Mouse (Mus musculus): Measurements from ENCODE around the gene Pigk. TPM values are rescaled to one million over a fixed set of nuclear protein-coding genes. Genes with fewer than 3 reads are reported as not detected.

Gene Pigk
- polyA plus RNA-seq, 1 experiment from 2014 or later: 36.3 TPM

DNA sequence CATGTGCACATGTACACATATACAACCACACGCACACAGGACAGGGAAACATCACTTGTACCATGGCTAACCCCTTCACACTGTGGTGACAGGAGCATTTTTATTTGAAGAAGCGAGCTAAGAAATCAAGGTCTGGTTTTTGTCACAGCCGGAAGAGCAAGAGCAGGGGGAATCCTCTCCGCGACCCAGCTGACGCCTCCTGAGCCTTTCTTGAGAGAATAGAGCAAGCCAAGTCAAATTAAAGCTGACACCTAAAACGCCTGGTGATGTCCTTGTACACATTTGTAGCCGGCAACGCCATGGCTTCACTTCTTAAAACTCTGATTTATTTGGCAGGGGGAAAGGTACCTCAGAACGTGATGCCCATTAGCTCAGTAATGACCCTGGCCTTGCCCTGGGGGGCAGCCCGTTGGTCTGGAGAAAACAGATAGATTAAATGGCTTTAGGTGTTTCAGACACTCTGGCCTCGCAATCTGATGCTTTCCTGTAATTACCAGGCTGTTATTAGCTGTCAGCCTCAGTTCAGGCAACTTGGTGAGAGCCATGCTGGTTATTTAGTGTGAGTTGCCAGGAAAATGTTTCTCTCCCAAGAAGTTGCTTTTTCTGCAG lies 141.2 kb downstream of the Pigk start:
- Histone ChIP-seq H3K27ac (ENCODE audit: low read depth, low read length) (no peak overlapping the region), H3K27me3 (ENCODE audit: control insufficient read depth, insufficient read depth, low read length) (no peaks in the 10 kb centered on the region), H3K4me2 (ENCODE audit: low read depth, low read length, severe bottlenecking) (no peak overlapping the region), H3K9me3 (ENCODE audit: control insufficient read depth, low read length) (no peaks in the 10 kb centered on the region), H3K36me3 (ENCODE audit: control insufficient read depth, insufficient read depth, low read length) (no peaks in the 10 kb centered on the region), H3K9ac (ENCODE audit: low read length) (no peak overlapping the region), H3K4me3 (ENCODE audit: low read depth, low read length) (no peak overlapping the region), H3K4me1 (replicated peaks; ENCODE audit: control insufficient read depth, insufficient read depth, low read length) (0 out of 2 replicates have a peak, but pooled peaks cover 2% of the 10 kb centered on the region)
- no peak for ATAC-seq (replicated peaks; ENCODE audit: low FRiP score)
- no peak for DNase-seq (ENCODE audit: low spot score)
- WGBS: 77% methylated on average over 12 of the region's 12 CpGs

DNA sequence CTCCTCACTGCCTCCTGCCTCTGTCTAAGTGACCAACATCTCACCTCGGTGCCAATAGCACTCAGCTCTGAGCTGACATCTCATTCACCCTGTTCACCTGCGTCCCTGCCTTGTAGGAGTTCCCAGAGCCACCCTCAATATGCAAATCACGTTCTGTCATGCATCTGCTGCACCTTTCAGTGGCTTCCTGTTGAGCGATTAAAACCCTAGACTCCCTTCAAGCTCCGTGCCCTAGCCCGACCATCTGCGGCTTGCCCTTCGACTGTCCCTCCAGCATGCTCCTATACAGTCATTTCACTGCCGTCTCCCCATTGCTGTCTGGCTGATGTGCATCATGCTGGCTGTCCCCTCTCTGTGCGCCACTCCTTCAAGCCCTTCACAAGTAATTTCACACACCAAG lies 142.2 kb downstream of the Pigk start:
- DNase-seq (ENCODE audit: low spot score): no peak

GRCm38 (mm10) chr3:152861450-152861849 lies 147.6 kb downstream of the Pigk start:
- ATAC-seq (replicated peaks; ENCODE audit: low FRiP score) (no peak), DNase-seq (ENCODE audit: low spot score) (no peak)
- Histone ChIP-seq H3K9ac (ENCODE audit: low read length) (no peak overlapping the region), H3K4me1 (replicated peaks; ENCODE audit: control insufficient read depth, insufficient read depth, low read length) (no peaks in the 10 kb centered on the region), H3K27ac (ENCODE audit: low read depth, low read length) (no peak overlapping the region), H3K36me3 (ENCODE audit: control insufficient read depth, insufficient read depth, low read length) (no peaks in the 10 kb centered on the region), H3K4me2 (ENCODE audit: low read depth, low read length, severe bottlenecking) (no peak overlapping the region), H3K27me3 (ENCODE audit: control insufficient read depth, insufficient read depth, low read length) (no peaks in the 10 kb centered on the region), H3K9me3 (ENCODE audit: control insufficient read depth, low read length) (no peaks in the 10 kb centered on the region), H3K4me3 (ENCODE audit: low read depth, low read length) (no peak overlapping the region)
- WGBS: 93% methylated on average over 4 of the region's 4 CpGs

More for the DNA sequence above, 142.2 kb downstream of the Pigk start:
- no peak overlapping the region for H3K27ac ChIP-seq (ENCODE audit: low read depth, low read length)
- ATAC-seq (replicated peaks; ENCODE audit: low FRiP score): no peak
- H3K4me2 ChIP-seq (ENCODE audit: low read depth, low read length, severe bottlenecking): no peak overlapping the region
- H3K4me1 ChIP-seq (replicated peaks; ENCODE audit: control insufficient read depth, insufficient read depth, low read length): 0 out of 2 replicates have a peak, but pooled peaks cover 2% of the 10 kb centered on the region
- no peak overlapping the region for H3K4me3 ChIP-seq (ENCODE audit: low read depth, low read length)
- H3K36me3 ChIP-seq (ENCODE audit: control insufficient read depth, insufficient read depth, low read length): no peaks in the 10 kb centered on the region
- H3K9me3 ChIP-seq (ENCODE audit: control insufficient read depth, low read length): no peaks in the 10 kb centered on the region
- no peaks in the 10 kb centered on the region for H3K27me3 ChIP-seq (ENCODE audit: control insufficient read depth, insufficient read depth, low read length)
- WGBS: 71% methylated on average over 10 of the region's 10 CpGs
- no peak overlapping the region for H3K9ac ChIP-seq (ENCODE audit: low read length)

DNA sequence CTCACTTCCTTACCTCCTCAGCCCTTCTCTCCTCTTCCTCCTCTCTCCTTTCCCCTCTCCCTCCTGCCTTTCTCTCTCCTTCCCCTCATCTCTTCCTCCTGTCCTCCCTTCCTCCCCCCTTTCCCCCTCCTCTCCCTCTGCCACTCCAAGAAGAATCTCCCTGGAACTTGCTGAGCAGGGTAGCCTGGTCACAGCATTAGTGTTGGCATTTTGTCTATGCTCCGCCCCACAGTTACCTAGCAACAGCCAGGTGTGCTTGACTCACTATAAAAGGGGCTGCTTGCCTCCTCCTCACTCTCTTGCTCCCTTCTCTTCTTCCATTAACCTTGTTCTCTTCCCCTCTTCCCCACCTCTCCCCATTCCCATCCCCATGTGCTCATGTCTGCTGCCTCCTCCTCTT lies 148.1 kb downstream of the Pigk start:
- Histone ChIP-seq H3K4me3 (ENCODE audit: low read depth, low read length) (no peak overlapping the region), H3K9ac (ENCODE audit: low read length) (no peak overlapping the region), H3K4me1 (replicated peaks; ENCODE audit: control insufficient read depth, insufficient read depth, low read length) (no peaks in the 10 kb centered on the region), H3K27ac (ENCODE audit: low read depth, low read length) (no peak overlapping the region), H3K9me3 (ENCODE audit: control insufficient read depth, low read length) (no peaks in the 10 kb centered on the region), H3K27me3 (ENCODE audit: control insufficient read depth, insufficient read depth, low read length) (no peaks in the 10 kb centered on the region), H3K4me2 (ENCODE audit: low read depth, low read length, severe bottlenecking) (no peak overlapping the region), H3K36me3 (ENCODE audit: control insufficient read depth, insufficient read depth, low read length) (no peaks in the 10 kb centered on the region)
- WGBS: 83% methylated on average over 1 of the region's 1 CpGs
- ATAC-seq (replicated peaks; ENCODE audit: low FRiP score) (no peak), DNase-seq (ENCODE audit: low spot score) (no peak)

DNA sequence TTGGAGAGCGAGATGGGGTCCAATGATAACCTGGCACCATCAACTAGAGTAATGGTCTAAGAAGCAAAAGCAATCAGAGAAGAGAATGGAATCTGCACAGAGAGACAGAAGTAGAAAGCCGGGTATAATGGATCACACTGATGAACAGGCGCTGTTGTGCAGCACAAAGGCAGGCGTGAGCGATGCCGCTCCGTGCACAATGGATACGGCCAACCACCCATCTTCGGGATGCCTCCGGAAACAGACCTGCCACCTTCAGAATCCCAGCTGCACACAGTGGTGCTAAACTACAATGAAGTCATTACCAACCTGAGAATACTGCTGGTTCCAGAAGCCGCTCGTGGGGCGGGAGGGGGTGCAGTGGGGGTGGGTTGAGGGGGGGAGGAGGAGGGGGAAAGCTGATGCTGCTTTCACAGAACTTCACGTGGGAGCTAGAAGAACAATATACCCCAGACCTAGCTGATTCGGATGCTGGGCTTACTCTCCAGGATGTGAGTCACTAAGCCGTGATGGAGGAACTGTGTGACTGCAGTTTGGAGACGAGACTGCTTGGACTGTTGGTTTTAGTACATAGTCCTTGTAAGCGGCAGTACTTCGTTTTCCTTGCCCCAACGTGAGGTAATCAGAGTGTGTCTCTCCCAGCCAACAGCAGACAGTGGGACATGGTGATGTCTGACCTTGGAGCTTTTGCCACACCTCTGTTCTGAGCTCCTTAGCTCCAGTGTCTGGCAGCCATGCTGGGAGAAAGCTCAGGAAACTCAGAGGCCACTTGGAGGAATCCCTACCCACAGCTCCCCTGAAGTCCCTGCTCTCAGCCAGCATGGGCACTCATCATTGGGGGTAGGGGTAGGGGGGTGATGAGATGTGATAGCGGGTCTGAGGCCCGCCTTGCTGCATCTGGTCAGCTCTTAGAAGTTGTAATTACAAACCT lies 152.4 kb downstream of the Pigk start:
- Histone ChIP-seq H3K27me3 (ENCODE audit: control insufficient read depth, insufficient read depth, low read length) (no peaks in the 10 kb centered on the region), H3K4me2 (ENCODE audit: low read depth, low read length, severe bottlenecking) (no peak overlapping the region), H3K9me3 (ENCODE audit: control insufficient read depth, low read length) (no peaks in the 10 kb centered on the region), H3K27ac (ENCODE audit: low read depth, low read length) (no peak overlapping the region), H3K36me3 (ENCODE audit: control insufficient read depth, insufficient read depth, low read length) (no peaks in the 10 kb centered on the region), H3K4me1 (replicated peaks; ENCODE audit: control insufficient read depth, insufficient read depth, low read length) (no peaks in the 10 kb centered on the region), H3K9ac (ENCODE audit: low read length) (no peak overlapping the region), H3K4me3 (ENCODE audit: low read depth, low read length) (no peak overlapping the region)
- no peak for ATAC-seq (replicated peaks; ENCODE audit: low FRiP score)
- 84% methylated on average over 22 of the region's 22 CpGs for WGBS
- no peak for DNase-seq (ENCODE audit: low spot score)

- Histone ChIP-seq H3K27ac (ENCODE audit: low read depth, low read length) (no peak overlapping the region), H3K9ac (ENCODE audit: low read length) (no peak overlapping the region), H3K9me3 (ENCODE audit: control insufficient read depth, low read length) (no peaks in the 10 kb centered on the region), H3K4me3 (ENCODE audit: low read depth, low read length) (no peak overlapping the region), H3K27me3 (ENCODE audit: control insufficient read depth, insufficient read depth, low read length) (no peaks in the 10 kb centered on the region), H3K4me1 (replicated peaks; ENCODE audit: control insufficient read depth, insufficient read depth, low read length) (no peaks in the 10 kb centered on the region), H3K4me2 (ENCODE audit: low read depth, low read length, severe bottlenecking) (no peak overlapping the region), H3K36me3 (ENCODE audit: control insufficient read depth, insufficient read depth, low read length) (no peaks in the 10 kb centered on the region)
- 86% methylated on average over 12 of the region's 12 CpGs for WGBS
- DNase-seq (ENCODE audit: low spot score) (no peak), ATAC-seq (replicated peaks; ENCODE audit: low FRiP score) (no peak)
Measured at GRCm38 (mm10) chr3:152867654-152868525, 154.0 kb downstream of the Pigk start.

- Histone ChIP-seq H3K27ac (ENCODE audit: low read depth, low read length) (no peak overlapping the region), H3K4me1 (replicated peaks; ENCODE audit: control insufficient read depth, insufficient read depth, low read length) (no peaks in the 10 kb centered on the region), H3K9me3 (ENCODE audit: control insufficient read depth, low read length) (no peaks in the 10 kb centered on the region), H3K4me3 (ENCODE audit: low read depth, low read length) (no peak overlapping the region), H3K27me3 (ENCODE audit: control insufficient read depth, insufficient read depth, low read length) (no peaks in the 10 kb centered on the region), H3K9ac (ENCODE audit: low read length) (no peak overlapping the region), H3K36me3 (ENCODE audit: control insufficient read depth, insufficient read depth, low read length) (no peaks in the 10 kb centered on the region), H3K4me2 (ENCODE audit: low read depth, low read length, severe bottlenecking) (no peak overlapping the region)
- 80% methylated on average over 12 of the region's 12 CpGs for WGBS
- DNase-seq (ENCODE audit: low spot score) (peak; percentile 42), ATAC-seq (replicated peaks; ENCODE audit: low FRiP score) (no peak)
Measured at GRCm38 (mm10) chr3:152872054-152872453, 158.2 kb downstream of the Pigk start.

DNA sequence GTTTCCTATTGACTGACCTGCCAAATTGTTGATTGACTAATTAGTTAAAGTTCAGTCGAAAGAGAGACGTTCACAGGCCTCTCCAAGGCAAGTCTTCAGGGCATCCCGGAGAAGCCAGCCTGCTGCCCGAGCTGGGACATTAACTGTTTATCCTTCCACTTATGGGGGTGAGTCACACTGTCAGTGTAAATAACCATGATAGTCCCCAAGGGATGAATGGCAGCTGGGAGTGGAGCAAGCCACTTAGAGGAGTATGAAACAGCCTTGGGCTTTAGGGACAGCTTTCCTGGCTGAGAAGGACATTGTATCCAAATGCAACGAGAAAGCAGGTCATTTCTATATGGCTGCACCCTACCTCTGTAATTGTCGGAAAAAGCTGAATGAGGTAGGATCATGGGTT lies 158.7 kb downstream of the Pigk start:
- Histone ChIP-seq H3K27ac (ENCODE audit: low read depth, low read length) (no peak overlapping the region), H3K4me3 (ENCODE audit: low read depth, low read length) (no peak overlapping the region), H3K36me3 (ENCODE audit: control insufficient read depth, insufficient read depth, low read length) (no peaks in the 10 kb centered on the region), H3K9me3 (ENCODE audit: control insufficient read depth, low read length) (no peaks in the 10 kb centered on the region), H3K27me3 (ENCODE audit: control insufficient read depth, insufficient read depth, low read length) (no peaks in the 10 kb centered on the region), H3K9ac (ENCODE audit: low read length) (no peak overlapping the region), H3K4me2 (ENCODE audit: low read depth, low read length, severe bottlenecking) (no peak overlapping the region), H3K4me1 (replicated peaks; ENCODE audit: control insufficient read depth, insufficient read depth, low read length) (no peaks in the 10 kb centered on the region)
- ATAC-seq (replicated peaks; ENCODE audit: low FRiP score): no peak
- DNase-seq (ENCODE audit: low spot score): peak; percentile 43
- 69% methylated on average over 6 of the region's 6 CpGs for WGBS
